Mouse (Mus musculus) E14TG2a.4 (cell line): ENCODE measurements around the gene Arhgap32.

Experiments used
- H3K27me3 ChIP-seq: 2 replicates; pipeline ENCODE4 v1.6.1; 2014; ENCODE audit warnings: low read length, control low read depth; ENCODE audit not compliant: insufficient read depth
- H3K36me3 ChIP-seq: 2 replicates; pipeline ENCODE4 v1.6.1; 2014; ENCODE audit warnings: low read length, control low read depth; ENCODE audit not compliant: insufficient read depth
- H3K4me1 ChIP-seq: replicated peaks from 2 replicates; pipeline ENCODE4 v1.6.1; 2014; ENCODE audit warnings: low read depth, low read length, control low read depth
- H3K4me3 ChIP-seq: replicated peaks from 2 replicates; pipeline ENCODE4 v1.5.1; 2014; ENCODE audit warnings: mild to moderate bottlenecking, low read length
- H3K9me3 ChIP-seq: 2 replicates; pipeline ENCODE4 v1.6.1; 2014; ENCODE audit warnings: low read length, control low read depth
- CTCF ChIP-seq: conservative IDR thresholded peaks from 2 replicates; pipeline ENCODE4 v1.5.1; 2014; ENCODE audit warnings: low read length
- NANOG ChIP-seq: IDR thresholded peaks from 2 replicates; pipeline ENCODE4 v1.6.1; 2014; ENCODE audit warnings: borderline replicate concordance, low read length, mixed read lengths
- POU5F1 ChIP-seq: IDR thresholded peaks from 2 replicates; pipeline ENCODE4 v1.6.1; 2014; ENCODE audit warnings: low read length, borderline replicate concordance

Gene Arhgap32

DNA sequence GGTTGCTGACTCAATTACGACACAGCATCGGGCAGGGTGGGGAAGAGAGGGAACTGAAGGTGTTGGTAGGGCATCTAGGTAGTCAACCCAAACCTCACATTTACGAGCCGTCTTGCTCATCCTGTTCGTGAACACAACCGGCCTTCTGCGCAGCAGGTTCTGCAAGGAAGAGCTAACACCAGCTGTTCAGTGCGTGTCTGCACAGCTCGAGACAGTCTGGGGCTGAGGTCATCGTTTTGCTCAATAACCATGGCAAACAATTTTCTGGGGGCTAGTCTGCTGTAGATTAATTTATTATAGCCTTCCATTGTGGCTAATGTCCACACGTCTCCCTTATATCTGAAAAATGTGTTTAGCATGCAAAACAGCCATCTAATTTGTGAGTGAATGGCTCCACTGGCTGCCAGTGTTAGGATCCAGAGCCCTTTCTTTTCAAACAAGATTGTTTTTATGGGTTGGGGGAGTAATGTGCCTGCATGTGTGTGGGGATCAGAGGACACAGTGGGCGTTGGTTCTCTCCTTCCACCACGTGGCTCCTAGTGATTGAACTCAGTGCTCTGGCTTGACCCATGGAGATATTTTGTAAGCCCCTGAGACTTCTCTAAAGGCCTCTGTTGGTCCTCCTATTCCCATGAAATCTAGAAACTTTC lies 186.7 kb downstream of the Arhgap32 start:
- TF ChIP-seq NANOG (no peak), CTCF (no peak), POU5F1 (no peak)
- no peaks in the 10 kb centered on the region for H3K36me3 ChIP-seq
- no peaks in the 10 kb centered on the region for H3K9me3 ChIP-seq
- H3K4me3 ChIP-seq: no peak overlapping the region
- H3K4me1 ChIP-seq: peaks cover 7% of the 10 kb centered on the region; the same call in 1 of the 2 replicates
- H3K27me3 ChIP-seq: no peaks in the 10 kb centered on the region

DNA sequence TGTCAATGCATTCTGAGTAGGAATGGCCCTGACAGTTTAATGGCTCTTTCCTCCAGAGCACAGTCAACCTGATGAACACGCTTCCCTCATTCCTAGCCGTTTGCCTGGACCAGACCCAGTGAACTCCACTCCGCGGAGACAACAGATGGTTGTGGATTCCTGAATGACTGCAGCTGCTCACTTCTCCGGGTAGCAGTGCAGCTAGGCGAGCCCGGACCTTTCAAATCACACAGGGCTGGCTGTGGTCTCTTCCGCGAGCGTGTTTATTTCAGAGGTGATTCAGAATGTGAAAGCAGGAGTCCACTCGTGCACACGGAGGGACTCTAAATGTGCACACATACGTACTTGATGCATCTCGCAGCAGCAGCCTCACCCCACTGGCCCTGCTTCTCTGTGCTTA lies 195.8 kb downstream of the Arhgap32 start:
- Histone ChIP-seq H3K9me3 (no peaks in the 10 kb centered on the region), H3K4me1 (peaks cover 8% of the 10 kb centered on the region)

DNA sequence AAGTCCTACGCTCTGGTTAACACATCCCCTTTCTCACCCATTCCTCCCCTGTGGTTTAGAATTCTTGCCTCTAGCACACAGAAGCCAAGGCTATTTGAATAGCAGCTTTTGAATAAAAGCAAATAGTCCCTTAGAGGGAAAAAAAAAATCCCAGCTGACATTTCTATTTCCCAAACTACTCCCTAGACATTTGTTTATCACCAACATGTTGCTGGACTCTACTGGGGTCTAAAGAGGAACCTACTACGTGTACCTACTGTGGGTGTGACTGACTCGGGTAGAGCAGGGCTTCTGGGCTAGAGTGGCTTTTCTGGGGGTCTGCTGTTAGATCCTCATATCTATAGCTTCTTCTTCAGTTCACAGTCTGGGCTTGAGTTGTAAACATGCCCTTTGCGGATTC lies 196.3 kb downstream of the Arhgap32 start:
- Histone ChIP-seq H3K36me3 (no peaks in the 10 kb centered on the region), H3K4me1 (peaks cover 8% of the 10 kb centered on the region), H3K4me3 (no peak overlapping the region), H3K9me3 (no peaks in the 10 kb centered on the region), H3K27me3 (peaks cover 11% of the 10 kb centered on the region; the same call in 1 of the 2 replicates)
- no peak for TF ChIP-seq POU5F1
- TF ChIP-seq CTCF: no peak
- no peak for TF ChIP-seq NANOG

More for the DNA sequence above, 195.8 kb downstream of the Arhgap32 start:
- Histone ChIP-seq H3K36me3 (no peaks in the 10 kb centered on the region), H3K4me3 (no peak overlapping the region), H3K27me3 (peaks cover 11% of the 10 kb centered on the region; the same call in 1 of the 2 replicates)
- no peak for TF ChIP-seq POU5F1
- TF ChIP-seq CTCF: no peak
- TF ChIP-seq NANOG: no peak

DNA sequence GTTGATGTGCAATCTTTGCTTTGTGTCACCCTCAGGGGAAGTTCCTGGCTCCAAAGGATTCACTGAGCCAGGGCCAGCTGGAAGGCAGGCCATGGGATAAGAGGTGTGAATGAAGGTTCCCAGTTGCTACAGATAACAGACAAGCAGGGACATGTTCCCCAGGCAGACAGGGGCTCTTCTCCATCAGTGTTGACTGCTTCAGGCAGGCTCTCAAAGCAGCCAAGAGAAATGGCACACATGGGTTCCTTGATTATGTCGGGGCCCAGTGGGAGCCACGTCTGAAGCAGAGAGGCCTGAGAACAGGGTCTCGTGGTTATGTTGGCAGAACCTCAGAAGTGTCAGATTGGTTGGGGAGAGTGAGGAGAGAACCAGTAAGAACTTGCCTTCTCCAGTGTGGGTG lies 198.1 kb downstream of the Arhgap32 start:
- Histone ChIP-seq H3K36me3 (no peaks in the 10 kb centered on the region), H3K4me1 (peaks cover 8% of the 10 kb centered on the region)
- TF ChIP-seq POU5F1: no peak
- no peak for TF ChIP-seq CTCF
- no peak for TF ChIP-seq NANOG

DNA sequence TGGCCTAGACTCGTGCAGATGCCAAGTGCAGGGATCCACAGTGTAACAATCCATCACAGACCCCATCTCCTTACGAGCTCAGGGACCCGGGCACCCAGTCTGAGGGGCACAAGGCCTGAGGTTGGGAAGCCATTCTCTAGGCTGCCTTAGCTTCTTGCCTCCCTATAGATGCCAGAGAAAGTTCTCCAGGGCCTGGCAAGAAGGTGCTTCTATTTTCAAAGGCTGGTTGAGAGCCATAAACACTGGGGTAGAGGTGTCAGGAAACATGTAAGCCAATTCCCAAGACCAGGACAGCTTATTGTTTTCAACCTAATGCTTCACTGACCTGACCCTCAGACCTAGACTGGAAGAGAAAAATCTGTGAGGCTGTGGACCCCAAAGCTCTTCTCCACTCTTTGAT lies 200.1 kb downstream of the Arhgap32 start:
- TF ChIP-seq CTCF (no peak), POU5F1 (no peak)
- peaks cover 8% of the 10 kb centered on the region for H3K4me1 ChIP-seq
- H3K36me3 ChIP-seq: no peaks in the 10 kb centered on the region
- no peak overlapping the region for H3K4me3 ChIP-seq
- no peaks in the 10 kb centered on the region for H3K9me3 ChIP-seq
- peaks cover 11% of the 10 kb centered on the region; the same call in 1 of the 2 replicates for H3K27me3 ChIP-seq

More for the DNA sequence above, 198.1 kb downstream of the Arhgap32 start:
- Histone ChIP-seq H3K9me3 (no peaks in the 10 kb centered on the region), H3K27me3 (peaks cover 11% of the 10 kb centered on the region; the same call in 1 of the 2 replicates), H3K4me3 (no peak overlapping the region)
